Mouse (Mus musculus): ENCODE data around the gene Plekho1.
A peak's percentile ranks its signal among the peaks of the same experiment; 100 is the strongest.

Plekho1 gene

DNA sequence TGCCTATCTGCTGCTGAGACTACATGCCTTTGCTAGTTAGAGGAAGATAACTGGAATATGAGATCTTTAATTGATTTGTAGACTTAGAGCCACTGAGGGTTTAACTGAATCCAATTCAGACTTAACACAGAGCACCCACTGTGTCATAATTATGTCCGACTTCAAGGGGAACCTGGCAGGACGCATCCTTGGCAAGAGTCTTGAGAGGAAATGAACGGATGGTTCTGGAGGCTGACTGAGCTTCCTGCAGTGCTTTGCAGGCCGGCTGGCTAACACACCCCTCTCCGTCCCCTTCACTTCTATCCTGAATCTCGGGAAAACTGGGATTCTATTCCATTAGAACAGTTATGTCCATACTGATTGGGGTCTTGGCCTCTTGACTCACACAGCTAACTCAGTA is 12.7 kb upstream of the Plekho1 start:
- DNase-seq (ENCODE audit: low read depth, low spot score) = no peak

DNA sequence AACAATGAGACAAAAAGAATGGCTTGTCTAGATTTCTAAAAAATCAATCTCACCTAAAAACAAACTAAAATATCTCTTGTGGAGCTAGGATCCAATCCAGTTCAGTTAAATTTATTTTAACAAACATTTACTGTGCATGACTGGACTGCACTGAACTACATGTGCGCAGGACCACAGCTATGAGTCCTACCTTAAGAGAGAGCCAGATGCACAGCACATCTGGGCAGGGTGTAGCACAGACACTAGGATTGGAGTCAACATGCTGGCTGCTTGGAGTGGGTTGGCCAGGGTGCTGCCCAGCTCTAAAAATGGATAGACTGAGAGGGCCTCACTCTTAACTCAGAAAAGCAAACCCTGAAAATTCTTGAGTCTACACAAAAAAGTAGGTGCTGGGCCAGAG is 5.8 kb upstream of the Plekho1 start:
- no peak for DNase-seq (ENCODE audit: low read depth, low spot score)

DNA sequence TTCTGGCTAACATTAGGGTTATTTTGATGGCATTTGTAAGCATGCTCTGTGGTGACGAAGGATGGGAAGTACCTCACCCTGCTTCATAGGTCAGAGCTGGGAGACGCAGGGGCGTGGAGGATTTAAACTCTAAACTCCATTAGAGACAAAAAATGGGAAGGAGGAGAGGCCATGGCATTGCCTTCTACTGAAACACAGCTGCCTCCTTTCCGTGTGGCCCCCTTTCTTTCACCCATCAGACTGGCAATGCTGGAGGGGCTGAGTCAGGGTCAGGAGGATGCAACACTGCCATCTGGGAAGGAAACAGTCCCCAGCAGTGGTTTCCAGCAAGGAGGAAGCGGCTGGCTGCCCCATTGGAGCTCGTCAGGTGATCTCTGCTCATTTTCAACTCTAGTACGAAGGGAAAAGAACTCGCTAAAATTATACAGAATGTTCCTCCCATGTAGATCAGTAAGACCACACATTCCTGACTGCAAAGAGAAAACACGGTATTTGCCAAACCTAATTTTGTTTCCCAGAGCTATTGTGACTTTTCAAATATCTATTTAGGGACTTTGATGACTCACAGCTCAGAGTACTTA is 5.2 kb upstream of the Plekho1 start:
- DNase-seq (ENCODE audit: low read depth, low spot score) = no peak

DNA sequence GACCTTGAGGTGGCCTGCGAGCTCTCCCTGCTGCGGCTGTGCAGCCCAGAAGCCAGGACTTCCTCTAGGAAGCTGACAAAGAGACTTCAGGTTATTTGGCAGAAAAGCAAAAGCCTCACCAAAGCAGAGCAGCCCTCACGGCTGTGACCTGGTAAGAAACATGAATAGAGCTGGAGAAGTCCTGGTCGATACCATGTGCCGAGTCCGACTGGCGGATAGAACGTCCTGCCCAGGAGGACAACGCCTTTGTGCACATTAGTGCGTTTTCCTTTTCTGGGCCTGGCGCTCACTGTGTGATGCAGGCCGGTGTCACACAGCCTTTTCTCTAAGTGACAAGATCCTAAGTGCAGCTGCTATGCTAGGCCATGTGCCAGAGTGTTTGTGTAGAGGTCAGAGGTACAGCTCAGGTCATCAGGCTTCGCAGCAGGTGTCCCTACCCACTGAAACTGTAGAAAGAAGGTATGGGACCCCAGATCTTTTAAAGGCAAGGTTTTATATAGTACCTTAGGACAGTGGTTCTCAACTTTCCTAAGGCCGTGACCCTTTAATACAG is 4.4 kb upstream of the Plekho1 start:
- DNase-seq (ENCODE audit: low read depth, low spot score) = no peak

DNA sequence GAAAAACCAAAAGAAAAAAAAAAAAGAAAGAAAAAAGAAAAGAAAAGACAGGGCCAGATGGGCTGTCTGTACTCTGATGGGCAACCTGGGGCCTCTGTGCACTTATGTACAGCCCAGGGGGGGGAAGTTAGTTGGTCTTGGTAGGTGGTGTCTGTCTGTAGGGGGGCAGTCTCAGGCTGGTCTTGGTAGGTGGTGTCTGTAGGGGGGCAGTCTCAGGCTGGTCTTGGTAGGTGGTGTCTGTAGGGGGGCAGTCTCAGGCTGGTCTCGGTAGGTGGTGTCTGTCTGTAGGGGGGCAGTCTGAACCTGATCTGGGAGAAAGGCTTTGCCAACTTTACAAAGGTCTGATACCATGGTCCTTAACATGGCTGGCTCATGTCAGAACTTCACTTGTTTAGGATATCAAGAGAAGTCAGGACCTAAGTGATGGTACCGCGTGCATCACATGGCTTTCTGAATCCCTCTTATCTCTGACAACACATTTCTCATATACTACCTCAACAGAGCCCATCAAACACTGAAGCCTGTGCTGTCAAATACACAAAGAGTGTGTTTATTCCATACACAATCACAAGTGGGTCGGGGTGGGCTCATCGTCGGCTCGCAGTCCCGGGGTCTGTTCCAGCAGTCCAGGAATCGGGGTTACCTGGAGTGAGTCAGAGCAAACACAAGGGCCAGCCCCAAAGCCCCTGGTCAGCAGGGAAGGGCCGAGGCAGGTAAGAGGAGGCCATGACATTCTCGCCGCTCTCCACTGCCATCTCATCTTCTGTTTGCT is 3.7 kb upstream of the Plekho1 start:
- DNase-seq (ENCODE audit: low read depth, low spot score) = peak; percentile 11

DNA sequence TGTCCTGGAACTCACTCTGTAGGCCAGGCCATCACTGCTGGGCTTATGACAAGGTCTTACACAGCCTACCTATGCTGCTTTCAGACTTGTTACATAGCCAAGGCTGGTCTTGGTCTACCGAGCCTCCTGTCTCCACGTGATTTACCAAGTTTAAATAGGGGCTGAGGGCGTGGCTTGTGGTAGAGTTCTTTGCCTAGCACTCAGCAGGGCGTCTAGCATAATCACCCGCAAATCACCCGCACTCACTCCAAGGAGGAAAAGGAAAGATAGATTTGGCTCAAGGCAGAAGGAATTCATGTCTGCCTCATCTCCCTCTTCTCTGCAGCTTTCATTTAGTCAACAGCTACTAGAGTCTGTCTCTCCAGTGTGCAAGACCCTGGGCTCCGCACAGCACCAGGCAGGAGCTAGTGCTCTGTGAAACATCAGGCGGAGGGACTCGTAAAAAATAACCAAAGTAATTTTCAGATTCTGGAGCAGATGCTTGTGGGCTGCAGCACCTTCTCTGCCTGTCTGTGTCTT is 1.5 kb upstream of the Plekho1 start:
- no peak for DNase-seq (ENCODE audit: low read depth, low spot score)

DNA sequence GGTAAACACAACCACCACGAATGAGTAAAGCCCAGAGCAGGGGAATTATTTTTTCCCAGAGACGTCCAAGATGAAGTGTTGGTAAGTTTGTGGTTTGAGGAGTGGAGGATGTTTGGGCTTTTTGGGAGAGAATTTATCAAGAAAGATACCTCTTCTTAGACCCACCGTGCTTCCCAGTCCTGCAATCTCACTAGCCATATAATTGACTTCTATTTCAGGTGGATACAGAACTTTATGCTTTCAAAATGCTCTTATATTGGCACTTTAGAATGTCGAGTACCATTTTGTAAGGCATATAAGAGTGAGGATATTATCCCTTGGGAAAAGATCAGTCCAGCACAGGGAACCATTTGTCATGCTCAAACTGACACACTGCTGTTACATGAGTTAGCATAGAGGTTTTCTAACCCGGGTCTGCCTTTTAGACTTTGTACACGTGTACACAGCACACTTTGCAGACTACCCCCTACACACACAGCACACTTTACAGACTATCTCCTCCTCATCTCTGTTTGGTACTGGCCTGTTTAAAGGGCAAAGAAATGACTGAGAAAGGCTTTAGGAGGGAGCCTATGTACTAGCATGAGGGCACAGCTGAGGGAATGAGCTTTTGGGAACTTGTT is 761 bp upstream of the Plekho1 start:
- no peak for DNase-seq (ENCODE audit: low read depth, low spot score)

DNA sequence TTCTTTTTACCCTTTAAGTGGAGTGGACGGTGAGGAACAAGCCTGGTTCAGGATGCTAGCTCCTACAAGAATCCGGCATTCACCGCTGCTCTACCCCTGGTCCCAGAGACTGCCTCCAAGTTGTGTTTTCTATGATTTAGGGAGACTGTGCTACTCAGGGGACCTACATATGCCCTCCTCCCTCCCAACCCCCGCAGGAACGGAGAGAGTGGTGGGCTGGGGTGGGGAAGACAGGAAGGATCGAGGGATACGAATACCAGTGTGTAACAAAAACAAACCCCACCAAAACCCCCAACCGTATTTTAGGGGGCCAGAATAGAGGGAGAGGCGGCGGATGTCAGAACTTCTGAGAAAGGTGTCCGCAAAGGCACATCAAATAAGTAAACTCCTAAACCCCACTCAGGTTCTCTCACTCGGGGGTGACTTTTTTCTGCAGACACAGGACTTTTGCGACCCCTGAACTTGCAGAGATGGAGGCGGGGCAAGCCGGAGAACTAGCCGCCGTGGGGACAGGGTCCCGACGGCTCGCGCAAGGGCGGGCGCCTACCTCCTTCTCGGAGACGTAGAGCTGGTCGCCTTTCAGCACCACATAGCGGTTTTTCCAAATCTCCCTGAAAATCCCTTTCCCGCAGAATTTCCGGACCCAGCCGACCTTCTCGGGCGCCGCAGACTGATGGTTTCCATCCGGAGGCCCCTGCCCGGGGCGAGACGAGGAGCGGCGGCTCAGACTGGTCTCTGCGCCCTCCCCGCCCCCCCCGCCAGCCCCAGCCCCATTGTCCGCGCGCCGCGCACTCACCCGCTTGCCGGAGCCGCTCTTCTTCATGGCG is 613 bp downstream of the Plekho1 start:
- DNase-seq (ENCODE audit: low read depth, low spot score) = no peak

DNA sequence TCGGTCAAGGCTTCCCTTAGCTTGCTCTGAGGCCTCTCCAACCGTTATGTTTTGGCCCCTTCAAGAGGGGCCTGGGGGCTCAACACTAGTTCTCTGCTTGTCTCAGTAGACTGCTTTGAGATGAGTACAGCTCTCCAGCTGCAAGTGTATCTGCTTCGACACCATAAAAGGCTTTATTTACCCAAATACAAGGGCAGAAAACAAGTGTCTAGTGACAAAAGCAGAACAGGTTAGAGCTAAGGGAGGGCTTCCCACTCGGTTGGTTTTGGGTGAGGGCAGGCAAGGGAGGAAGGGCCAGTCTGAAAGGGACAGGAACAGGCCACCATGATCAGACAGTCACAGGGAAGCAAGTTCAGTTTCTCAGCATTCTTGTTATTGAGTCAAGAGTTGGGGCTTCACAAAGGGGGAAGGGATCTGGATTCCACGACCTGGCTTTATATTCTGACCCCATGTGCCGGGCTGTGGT is 1.4 kb downstream of the Plekho1 start:
- no peak for DNase-seq (ENCODE audit: low read depth, low spot score)

DNA sequence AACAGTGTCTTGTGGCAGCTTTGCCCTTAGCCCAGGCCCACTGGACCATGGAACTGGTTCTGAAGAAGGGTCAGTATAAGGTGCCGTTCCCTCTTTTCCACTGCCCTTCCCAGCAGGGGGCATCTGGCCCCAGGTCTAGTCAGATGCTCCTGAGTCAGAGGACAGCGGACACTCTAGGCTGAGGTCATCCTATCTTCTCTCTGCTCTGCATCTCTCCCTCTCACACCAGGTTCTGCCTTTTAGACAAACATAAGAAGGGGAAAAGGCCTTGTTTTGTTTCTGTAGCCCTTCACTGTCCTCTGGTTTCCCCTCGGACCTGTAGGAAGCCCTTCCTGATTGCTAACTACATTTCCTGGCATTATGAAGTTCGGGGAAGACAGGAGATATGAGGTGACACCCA is 1.9 kb downstream of the Plekho1 start:
- DNase-seq (ENCODE audit: low read depth, low spot score) = no peak

DNA sequence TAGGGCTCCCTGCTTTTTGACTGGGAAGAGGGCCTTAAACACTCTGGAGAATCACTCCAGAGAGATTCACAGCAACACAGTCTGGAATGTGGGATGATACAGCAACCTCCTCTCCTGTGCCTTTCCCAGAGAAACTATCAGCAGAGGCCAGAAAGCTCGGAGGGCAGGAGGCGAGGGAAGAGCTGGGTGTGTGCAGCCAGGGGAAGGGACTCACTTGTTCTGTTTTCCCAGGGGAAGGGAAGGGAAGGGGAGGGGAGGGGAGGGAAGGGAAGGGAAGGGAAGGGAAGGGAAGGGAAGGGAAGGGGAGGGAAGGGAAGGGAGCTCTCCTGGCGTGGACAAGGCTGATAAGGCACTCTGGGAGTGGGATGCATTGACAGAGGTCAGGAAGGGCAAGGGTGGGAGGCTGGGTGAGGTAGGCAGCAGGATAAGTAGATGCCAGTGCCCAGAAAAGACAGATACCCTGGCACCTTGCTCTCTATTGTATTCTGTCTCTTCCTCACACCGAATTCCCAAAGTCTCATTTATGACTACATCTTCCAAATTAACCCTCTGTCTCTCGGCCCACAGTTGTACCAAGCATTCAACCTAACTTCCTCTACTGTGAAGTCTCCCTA is 2.7 kb downstream of the Plekho1 start:
- DNase-seq (ENCODE audit: low read depth, low spot score) = no peak

DNA sequence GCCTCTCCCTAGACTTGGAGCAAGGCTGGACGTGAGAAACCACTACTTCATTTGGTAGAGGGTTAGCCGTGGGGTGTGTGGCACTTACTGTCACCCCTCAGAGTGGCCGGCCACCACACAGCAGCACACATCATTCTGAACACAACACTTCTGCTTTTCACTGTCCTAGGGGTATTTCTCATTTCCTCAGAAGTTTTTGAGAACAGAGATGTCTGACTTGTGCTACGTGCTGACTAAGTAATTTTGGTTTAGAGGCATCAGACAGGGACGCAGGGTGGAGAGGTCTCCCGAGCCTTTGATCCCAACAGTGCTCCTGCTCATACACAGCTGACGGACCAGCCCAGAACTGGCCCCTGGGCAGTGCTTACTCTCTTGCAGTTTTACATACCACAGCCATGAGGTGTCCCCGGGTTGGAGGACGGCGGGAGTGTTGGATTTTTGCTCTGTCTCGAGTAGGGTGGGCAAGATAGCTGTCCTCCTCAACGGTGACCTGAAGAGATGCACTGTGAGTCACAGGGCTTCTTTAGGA is 5.3 kb downstream of the Plekho1 start:
- DNase-seq (ENCODE audit: low read depth, low spot score) = no peak

DNA sequence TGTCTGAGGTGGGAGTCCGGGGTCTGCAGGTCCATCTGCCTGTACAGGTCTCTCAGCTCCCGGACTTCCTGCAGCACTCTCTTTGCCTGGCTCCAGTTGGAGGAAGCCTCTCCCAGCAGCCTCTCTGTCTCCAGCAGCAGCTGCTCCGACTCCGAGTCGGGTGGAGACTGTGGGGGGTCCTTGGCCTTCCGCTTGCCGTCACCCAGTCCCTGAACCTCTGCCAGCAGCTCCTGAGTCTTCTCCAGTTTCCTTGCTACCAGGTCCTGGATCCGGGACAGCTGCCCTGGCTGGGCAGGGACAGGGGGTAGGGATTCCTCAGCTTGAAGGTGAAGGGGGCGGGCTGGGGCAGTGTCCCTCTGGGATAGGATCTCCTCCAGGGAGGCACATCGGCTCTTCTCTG is 6.8 kb downstream of the Plekho1 start:
- DNase-seq (ENCODE audit: low read depth, low spot score) = no peak

DNA sequence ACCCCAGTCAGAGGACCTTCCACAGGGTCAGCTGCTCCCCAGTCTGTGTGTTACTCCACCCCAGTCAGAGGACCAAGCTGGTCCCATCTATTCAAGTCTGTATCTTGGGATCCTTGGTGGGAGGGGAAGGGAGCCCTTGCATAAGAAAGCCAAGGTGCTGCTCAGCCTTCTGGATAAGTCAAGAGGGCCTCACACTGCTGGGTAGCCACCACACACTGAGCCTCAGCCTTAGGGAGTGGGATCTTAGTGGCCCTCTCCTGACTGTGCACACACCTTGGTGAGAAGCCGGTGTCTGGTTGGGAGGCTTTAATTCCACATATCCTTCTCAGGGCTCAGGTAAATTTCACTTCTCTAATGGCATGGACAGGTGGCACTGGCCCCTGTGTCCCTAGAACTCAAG is 7.7 kb downstream of the Plekho1 start:
- no peak for DNase-seq (ENCODE audit: low read depth, low spot score)

DNA sequence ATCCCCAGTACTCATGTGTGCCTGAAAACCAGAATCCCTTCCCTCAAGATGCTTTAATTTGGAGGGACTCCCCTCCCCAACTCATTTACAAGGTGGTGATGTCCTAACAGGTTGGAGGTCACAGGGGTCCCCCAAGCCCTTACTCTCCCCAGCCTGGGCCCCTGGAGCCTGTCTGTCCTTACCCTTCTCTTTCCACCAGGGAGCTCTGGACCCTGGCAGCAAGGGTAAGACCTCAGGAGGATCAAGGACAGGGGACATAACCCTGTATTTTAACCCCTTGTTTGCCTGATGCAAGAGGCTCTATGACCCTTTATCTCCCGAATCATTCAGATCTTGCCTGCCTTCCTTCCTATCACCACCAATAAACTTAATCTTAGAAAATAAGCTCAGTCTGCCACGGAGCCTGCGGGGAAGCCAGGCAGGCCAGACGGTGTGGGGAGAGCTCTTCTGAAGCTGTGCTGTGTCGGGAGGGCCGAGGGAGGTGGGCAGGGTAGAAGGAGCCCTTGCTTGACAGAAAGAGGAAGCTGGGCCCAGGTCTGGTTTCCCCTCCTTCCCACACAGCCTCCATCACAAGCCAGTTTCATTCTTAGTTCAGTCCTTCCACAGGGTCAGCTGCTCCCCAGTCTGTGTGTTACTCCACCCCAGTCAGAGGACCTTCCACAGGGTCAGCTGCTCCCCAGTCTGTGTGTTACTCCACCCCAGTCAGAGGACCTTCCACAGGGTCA is 8.3 kb downstream of the Plekho1 start:
- DNase-seq (ENCODE audit: low read depth, low spot score) = no peak

DNA sequence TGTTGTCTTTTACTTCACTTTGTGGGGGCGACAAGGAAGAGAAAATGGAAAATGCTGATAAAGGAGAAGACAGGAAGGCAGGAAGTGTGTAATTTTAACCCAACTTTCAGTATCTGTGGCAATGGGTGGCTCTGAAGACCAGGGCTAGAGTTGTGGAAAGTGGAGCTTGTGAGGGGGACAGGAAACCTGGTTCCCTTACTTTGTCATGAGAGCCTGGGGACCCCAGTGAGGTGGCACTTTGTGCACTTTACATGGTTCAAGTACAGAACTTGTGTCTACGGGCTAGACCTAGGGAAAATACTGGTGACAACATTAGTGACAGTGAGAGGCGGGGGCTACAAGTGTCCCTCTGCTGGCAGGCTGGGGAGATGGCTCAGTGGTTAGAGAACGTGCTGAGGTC is 8.8 kb downstream of the Plekho1 start:
- no peak for DNase-seq (ENCODE audit: low read depth, low spot score)

DNA sequence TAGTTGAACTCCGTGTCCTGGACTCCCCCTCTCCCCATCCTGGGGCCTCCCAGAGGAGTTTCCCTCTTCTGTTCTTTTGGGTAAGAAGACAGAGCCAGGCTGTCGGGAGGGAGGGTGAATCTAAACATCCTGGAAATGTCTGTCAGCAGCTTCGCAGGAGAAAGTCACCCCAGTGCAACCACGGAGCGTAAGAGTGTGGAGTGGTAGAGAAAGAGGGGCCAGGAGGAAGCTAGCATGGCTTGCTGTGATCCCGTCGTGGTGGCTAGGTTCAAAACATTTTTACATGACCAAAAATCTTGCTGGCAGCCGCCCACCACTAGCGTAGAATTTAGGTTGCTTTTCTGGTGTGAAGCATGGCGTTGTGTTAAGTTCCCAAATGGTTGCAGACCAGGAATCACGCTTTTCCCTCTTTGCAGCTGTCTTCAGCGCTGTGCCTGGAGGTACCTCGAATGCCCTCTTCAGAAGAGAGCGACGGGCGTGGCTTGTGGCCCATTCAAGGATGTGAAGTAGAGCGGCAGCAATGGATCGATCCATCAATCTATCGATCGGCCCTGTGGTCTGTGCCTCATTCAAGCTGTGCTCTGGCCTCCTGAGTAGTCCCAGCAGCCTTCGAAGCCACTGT is 9.7 kb downstream of the Plekho1 start:
- no peak for DNase-seq (ENCODE audit: low read depth, low spot score)

DNA sequence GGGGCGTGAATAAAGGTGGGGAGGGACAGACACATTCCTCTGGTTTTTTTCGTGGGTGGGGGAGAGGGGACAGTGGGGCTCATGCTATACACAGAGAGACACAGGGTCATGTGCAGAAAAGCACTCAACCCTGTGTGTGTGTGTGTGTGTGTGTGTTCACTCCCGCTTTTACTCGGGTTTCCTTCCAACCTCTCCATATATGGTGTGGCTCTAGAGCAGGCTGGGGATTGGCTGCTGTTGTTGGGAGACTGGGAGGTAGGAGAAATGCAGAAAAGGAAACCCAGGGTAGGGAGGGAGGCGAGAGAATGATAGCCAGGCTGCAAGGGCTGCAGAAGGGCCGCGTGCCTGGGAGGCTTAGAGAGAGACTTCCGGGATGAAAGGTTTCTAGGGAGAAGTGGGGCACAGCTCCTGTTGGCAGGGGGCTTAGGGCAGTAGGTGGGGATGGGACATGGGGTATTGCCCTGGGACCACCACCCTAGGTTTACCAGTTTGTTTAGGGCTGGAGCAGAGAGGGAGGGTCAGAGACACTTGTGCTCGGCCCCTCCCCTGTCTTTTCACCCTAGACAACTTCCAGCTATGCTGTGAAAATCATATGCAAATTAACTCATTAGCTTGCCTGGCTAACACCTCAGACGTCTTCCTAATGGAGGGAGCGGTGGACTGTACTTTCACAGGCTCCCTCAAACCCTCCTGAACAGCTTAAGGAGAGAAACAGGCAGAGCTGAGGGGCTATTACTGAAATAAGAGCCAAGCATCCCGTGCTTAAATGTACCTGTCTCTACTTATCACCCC is 10.4 kb downstream of the Plekho1 start:
- DNase-seq (ENCODE audit: low read depth, low spot score) = no peak

DNA sequence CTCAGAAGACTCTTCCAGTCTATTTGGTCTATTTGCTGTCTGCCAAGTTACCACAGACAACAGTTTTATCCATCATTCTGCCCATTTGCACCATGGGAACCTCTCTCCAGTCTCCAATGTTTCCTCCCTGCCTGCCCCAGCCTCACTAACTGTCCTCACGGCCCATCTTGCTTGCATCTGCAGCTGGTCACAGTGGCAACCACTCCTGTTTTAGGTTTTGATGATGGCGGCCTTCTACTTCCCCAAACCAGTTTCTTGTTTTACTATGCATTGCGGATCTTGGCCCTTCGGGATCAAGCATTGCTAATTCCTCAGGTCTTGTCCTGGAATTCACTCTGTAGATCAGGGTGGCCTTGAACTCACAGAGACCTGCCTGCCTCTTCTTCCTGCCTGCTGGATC is 13.7 kb downstream of the Plekho1 start:
- DNase-seq (ENCODE audit: low read depth, low spot score) = no peak

Data from c-Kit-negative CD71-positive TER-119-positive erythroid progenitor cells, embryonic 14.5 days (primary cell).